ENCODE assay signal across 11 mouse cellular contexts in genomic region chrX:83740533-83740932, GRCm38 (mm10).
DNase-seq lines count a peak whose midpoint lies in the region; ATAC-seq lines count a peak whose summit lies in the region.
"Had no signal": no experiment of that assay in that cellular context is flagged by ENCODE, and none has a peak within 500 bp of the region (broad histone marks: within the 10 kb centered on the region; RNA-seq: fewer than 3 reads in every experiment).

No protein-coding gene starts in this region.

- no peaks in the 10 kb centered on the region for H3K27me3 ChIP-seq in forebrain, embryonic 14.5 days (replicated peaks; ENCODE audit: control insufficient read depth, insufficient read depth, low read length)
- no peaks in the 10 kb centered on the region for H3K27me3 ChIP-seq in forebrain, embryonic 12.5 days
- H3K27me3 ChIP-seq: megakaryocyte, embryonic 14.5 days had no signal

- WGBS in forebrain, embryonic 14.5 days, result 14% methylated on average over 1 of the region's 1 CpGs
- WGBS in forebrain, embryonic 12.5 days, result 6% methylated on average over 1 of the region's 1 CpGs

- peak; percentile 58 for DNase-seq in forebrain, embryonic 14.5 days (ENCODE audit: low spot score)
- peak; percentile 13 for DNase-seq in layer of hippocampus, adult 9-10 months (ENCODE audit: low spot score)
- no peak for DNase-seq in layer of hippocampus, adult 8-10 months (ENCODE audit: low spot score in 2 of 2)
- DNase-seq in 416B (ENCODE audit: low read depth), result peak; percentile 40
- peak; percentile 40 for DNase-seq in embryo, embryonic 11 days
- DNase-seq in adrenal gland, postnatal 14 days, result no peak
- DNase-seq in frontal cortex, postnatal 14 days (ENCODE audit: low spot score in 2 of 2), result no peak
- DNase-seq: adrenal gland, adult 2 months; heart, postnatal 14 days had no signal

- no peaks in the 10 kb centered on the region for H3K36me3 ChIP-seq in forebrain, embryonic 14.5 days (ENCODE audit: control insufficient read depth, insufficient read depth, low read length)
- no peaks in the 10 kb centered on the region for H3K36me3 ChIP-seq in forebrain, embryonic 12.5 days (replicated peaks)

- no peak for ATAC-seq in forebrain, embryonic 14.5 days
- no peak for ATAC-seq in forebrain, embryonic 12.5 days (ENCODE audit: low FRiP score)

- H3K4me2 ChIP-seq in forebrain, embryonic 14.5 days (ENCODE audit: low read length), result no peak overlapping the region
- no peak overlapping the region for H3K4me2 ChIP-seq in forebrain, embryonic 12.5 days

- H3K4me1 ChIP-seq in forebrain, embryonic 14.5 days (ENCODE audit: control insufficient read depth, insufficient read depth, low read length), result no peaks in the 10 kb centered on the region
- no peaks in the 10 kb centered on the region for H3K4me1 ChIP-seq in forebrain, embryonic 12.5 days
- H3K4me1 ChIP-seq: megakaryocyte, embryonic 14.5 days had no signal

- no peak overlapping the region for H3K27ac ChIP-seq in forebrain, embryonic 14.5 days (ENCODE audit: low read depth, low read length)
- H3K27ac ChIP-seq in forebrain, embryonic 12.5 days, result no peak overlapping the region

- H3K4me3 ChIP-seq in forebrain, embryonic 14.5 days (ENCODE audit: low read depth, low read length), result no peak overlapping the region
- no peak overlapping the region for H3K4me3 ChIP-seq in forebrain, embryonic 12.5 days (replicated peaks)
- H3K4me3 ChIP-seq: megakaryocyte, embryonic 14.5 days had no signal

- no peaks in the 10 kb centered on the region for H3K9me3 ChIP-seq in forebrain, embryonic 14.5 days (replicated peaks; ENCODE audit: control insufficient read depth, low read length)
- H3K9me3 ChIP-seq in forebrain, embryonic 12.5 days, result no peaks in the 10 kb centered on the region
- H3K9me3 ChIP-seq: megakaryocyte, embryonic 14.5 days had no signal

- H3K9ac ChIP-seq in forebrain, embryonic 14.5 days (ENCODE audit: low read length), result no peak overlapping the region
- no peak overlapping the region for H3K9ac ChIP-seq in forebrain, embryonic 12.5 days

Comparison
In these comparisons a context has a peak if more than half of its experiments do, and no peak if none do; other contexts are left out.
1. DNase-seq: peak in forebrain, embryonic 14.5 days (single experiment), layer of hippocampus, adult 9-10 months (single experiment), 416B (single experiment) and embryo, embryonic 11 days (single experiment); none in layer of hippocampus, adult 8-10 months (0 of 2), adrenal gland, postnatal 14 days (single experiment) and frontal cortex, postnatal 14 days (0 of 2).